Mouse (Mus musculus): ENCODE data around the gene Neurod1.

Neurod1 gene

DNA sequence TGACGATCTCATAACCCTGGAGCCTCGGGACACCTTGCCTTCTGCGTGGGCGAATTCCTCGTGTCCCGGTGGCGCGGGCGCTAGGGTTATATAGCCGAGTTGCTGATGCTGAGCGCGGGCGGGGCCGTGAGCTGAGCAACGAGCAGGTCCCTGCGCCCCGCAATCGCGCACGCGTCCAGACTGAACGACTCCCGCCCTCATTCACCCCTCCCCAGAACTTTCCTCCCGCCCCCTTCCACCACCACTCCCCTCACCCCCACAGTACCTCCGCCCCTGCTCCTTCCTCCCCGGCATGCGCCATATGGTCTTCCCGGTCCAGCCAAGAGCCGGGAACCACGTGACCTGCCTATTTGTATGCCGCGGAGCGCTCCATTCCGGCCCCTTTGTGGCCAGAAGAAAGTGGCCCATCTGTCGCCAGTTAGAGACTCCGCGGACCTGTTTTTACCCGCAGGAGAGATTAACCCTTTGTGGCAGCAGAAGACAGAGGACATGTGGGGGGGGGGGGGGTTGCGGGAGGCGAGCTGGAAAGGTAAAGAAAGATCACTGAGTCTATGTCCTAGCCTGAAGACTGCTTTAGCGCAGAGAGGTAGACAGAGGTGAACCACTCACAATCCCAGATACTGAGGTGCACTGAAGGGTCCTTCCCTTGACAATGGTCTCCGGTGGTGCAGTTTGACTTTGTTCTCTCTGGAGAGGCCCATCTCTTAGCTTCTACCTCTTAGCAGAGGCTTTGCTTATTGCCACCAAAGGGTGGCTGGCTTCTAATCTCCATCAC is at the start of gene Neurod1, which contains the start of gene Cerkl:
Gene Neurod1, minus strand, starts transcription at position 177 of the 775 bp plus-strand sequence.
Gene Cerkl, minus strand, starts transcription at position 211 of the 775 bp plus-strand sequence.
- DNase-seq = no peak

DNA sequence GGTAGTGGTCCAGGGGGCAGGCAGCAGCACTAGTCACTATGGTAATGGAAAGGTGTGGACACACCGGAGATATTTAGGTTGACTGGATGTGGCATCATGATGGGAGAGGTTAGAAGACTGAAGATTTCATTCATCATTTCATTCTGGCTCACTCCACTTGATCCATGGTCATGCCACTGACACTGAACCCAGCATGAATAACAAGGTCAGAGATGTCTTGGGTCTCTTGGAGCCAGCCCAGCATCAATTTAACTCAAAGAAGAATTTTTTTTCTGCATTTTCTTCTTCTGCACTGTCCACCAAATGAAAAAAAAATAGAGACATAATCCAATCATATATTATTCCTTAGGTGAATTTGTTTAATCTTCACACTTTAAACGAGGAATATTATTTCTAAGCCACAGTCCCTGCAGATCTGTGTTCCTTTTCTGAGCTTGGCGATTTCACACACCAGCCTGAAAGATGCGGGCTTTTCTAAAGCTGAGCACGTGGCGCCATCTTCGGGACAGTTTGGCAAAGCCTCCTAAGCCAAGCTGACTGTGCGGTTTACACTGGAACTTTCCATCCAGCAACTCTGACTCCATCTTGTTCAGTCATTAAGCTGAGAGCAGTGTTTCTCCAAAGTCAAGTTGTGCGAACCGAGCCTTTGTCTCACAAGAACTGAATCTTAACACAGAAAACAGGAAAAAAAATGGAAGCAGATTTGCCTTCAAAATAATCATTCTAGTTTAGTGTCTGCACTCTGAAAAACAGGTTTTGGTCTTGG is 42.6 kb upstream of the Neurod1 start:
- peak; percentile 76 to 80 for DNase-seq

DNA sequence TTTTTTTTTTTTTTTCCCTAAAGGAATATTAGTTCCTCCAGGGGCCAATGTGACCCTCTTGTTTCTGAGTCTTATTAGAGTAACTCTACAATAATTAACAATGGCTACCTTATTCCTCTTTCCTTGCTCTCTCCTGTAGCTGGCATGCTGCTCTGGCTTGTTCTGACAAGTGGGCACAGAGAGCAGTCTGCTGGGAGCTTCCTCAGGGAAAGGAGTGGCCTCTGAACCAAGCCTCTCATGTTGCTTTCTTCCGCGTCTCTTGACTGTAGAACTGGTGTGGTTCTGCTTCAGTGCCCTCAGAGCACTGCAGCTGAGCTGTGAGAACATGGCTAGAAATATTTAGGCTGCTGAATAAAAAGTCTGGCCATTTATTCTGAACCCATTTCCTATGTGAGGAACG is 28.6 kb upstream of the Neurod1 start:
- DNase-seq = no peak

DNA sequence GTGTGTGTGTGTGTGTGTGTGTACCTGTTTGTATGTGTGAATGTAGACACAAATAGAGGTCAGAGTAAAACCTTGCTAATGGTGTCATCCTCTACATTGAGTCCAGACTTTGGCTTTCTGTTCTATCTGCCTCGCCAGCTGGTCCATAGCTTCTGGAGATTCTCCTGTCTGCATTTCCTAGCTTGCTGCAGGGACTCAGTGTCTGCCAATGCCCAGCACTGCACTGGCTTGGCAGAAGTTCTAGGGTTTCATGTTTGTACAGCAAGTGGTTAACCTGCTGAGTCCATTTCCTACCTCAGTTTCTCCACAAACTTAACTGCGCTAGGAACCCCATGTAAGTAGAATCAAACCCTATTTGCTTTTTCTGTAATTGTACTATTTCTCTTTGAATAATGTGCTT is 26.0 kb upstream of the Neurod1 start:
- no peak for DNase-seq

DNA sequence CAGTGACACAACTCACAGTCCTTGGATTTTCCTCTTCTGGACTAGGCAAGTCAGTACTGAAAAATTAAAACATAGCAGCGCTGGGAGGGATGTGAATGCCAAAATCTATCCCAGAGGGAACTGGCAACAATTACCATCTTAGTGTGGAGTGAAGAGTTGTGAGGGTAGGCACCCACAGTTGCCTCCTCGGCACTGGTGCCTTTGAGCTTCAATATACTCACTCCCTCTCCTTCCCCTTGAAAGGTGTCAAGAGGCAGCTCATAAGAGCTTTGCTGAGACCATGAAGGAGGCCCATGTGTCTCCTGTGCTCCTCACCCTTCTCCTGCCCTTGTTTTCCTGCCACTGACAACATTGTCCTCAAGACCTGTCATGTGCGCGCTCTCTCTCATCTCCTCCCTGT is 5.9 kb upstream of the Neurod1 start:
- no peak for DNase-seq

DNA sequence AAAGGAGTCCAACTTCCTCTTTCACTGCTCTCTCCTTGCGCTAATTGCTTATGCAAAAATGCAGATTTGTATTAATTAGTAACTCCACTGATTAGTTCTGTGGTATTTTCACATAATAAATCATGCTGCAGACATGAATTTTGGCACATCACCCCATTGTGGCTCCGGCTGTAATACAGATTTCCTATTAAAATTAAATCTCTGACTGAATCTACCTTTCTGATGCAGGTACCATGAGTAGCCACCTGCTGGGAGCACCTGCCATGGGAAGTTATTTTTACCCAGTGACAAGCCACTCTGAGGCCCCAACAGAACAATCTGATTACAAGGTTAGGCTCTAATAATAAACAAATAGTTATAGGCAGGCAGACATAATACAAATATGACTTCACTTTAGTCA is 5.3 kb upstream of the Neurod1 start:
- no peak for DNase-seq

DNA sequence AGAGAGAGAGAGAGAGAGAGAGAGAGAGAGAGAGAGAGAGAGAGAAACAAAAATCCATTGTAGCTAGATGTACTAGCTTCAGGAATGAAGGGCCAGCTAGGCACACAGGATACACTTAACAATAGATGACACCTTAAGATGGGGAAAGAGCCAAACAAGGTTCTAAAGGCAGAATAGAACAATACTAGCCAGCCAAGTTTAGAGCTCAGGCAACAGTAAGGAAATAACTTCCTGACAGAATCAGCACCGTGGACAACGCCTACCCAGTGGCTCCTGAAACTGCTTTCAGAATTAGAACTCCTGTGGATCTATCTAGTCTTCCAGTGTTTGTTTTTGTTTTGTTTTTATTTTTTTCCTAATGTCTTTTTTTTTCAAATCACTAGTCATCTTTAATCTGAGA is 4.0 kb upstream of the Neurod1 start:
- DNase-seq = peak in 1 of 2 experiments; percentile 30

DNA sequence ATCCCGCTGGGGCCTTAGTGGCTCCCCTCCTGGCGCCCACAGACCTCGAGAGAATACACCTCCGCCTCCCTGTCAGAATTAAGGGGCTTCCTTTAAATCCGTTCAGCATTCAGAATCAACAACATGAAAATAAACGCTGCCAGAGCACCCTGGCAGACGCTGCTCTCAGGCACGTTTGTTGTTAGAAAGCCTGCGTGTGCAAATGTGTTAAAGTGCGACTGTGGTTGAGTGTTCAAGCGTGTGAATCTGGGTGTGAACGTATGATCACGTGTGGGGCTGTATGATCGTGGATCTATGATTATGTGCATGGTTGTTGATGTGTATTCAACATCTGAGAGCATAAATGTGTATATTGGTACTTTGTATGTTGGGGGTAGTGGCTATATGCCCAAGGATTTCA is 3.6 kb upstream of the Neurod1 start:
- DNase-seq = no peak

DNA sequence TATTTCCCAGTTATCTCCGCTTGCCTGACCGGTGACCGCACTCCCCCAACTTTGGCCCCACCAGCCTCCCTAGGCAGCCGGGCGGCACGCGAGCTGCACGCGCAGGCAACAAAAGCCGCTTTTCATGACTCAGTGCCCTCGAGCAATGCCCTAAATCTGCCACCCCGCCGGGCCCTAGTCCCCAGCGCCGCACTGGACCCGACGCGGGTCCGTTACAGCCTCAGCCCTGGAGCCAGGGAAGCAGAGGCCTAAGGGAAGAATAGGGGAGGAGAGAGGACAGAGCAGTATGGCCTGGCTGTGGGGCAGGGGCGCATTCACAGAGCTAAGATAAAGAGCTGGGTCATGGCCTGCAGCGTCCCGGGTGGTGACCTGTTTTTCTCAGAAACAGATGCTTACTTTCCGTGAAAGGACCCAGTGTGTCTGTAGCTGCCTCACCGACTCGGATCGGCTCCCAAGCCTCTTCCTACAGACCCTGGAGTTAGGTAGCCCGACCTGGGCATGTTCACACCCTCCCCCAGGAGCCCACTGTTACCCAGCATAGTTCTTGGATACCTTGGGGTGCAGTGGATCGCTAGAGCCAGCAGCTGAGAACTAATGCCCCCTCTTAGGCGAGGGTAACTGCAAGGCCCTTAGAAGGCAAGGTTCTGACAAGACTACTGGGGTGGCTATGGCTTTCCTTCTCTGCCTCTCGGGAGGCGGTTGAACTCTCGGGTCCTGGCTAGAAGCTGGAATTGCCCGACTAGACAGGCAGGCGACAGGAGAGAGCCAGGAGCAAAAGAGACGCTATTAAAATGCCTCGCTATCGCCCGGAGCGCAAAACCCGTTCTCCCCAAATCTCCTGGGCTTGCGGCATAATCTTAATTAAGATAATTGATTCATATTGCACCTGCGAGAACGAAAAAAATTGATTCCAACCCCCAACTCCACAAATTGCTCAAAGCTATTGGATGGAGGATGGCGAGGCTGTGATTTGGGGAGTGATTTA is 2.8 kb upstream of the Neurod1 start:
- peak in 1 of 2 experiments; percentile 36 for DNase-seq

DNA sequence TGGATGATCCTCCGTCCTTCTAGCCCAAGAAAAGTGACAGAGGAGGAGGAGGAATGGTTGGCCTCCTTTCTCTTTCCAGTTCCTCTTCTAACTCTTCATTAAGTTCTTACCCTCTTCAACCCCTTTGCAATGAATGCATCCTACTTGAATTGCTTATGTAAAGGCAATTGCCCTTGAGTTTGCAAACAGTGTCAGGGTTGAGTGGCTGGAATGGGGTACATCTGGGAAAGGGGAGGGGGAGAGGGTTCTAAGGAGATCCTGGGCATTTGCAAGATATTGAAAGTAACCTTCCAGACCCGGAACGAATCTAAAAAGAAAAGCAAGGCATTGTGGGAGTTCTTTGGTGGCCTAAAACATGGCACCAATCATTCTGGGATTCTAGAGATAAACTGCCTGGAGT is 1.4 kb upstream of the Neurod1 start:
- no peak for DNase-seq

DNA sequence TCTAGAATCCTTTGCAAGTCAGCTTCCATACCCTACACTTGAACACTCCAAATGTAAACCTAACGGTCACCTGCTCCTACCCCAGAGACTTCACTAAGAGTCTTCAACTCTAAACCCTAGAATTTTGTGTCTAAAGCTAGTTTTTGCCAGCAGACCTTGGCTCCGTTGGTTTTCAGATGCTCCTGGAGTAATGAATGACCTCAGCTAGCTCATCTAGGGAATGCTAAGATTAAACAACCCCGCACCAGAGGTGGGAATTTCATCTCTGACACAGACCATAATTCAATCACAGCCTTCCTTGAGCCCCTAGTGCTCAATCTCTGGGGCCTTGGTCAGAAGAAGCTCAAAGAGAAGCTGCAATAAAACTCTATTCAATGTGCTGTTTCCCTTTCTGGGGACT is 883 bp upstream of the Neurod1 start:
- DNase-seq = no peak

DNA sequence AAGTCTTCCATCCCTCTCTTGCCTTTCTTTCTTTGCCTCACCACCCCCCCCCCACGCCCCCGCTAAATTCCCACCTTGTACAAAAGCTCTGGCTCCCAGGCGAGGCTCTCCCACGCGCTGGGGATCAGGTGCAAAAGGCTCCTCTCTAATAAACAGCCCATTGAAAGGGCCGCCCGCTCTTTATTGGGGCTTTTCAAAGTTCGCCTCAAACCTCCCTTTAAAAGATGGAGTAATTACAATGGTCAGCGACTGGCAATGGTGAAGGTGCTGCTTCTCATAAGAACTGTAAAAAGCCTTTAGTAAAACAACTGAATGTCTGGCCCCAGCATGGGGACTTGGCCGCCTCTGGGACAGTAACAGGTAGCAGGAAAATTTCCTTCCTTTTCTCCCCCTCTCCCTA is 905 bp downstream of the Neurod1 start:
- no peak for DNase-seq

DNA sequence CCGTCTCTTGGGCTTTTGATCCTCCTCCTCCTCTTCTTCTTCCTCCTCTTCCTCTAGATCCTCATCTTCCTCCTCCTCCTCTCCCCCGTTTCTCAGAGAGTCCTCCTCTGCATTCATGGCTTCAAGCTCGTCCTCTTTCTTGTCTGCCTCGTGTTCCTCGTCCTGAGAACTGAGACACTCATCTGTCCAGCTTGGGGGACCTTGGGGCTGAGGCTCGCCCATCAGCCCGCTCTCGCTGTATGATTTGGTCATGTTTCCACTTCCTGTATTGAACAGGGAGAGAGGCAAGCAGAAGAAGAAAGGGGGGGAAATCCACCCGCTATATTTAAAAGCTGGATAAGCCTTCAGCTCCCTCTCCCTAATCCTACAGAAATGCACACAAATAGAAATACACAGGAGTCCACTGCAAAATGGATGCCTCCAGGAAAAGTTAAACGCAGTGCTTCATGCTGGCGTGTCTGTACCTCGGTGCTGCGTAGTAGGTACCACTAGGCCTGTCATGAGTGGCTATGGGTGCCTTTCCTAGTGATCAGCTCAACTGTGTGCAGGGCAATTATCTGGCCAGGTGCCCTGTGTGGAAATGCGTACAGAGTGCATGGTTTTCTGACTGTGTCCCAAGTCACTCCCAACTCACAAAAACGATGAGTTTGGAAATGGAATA is 1.6 kb downstream of the Neurod1 start:
- DNase-seq = no peak

DNA sequence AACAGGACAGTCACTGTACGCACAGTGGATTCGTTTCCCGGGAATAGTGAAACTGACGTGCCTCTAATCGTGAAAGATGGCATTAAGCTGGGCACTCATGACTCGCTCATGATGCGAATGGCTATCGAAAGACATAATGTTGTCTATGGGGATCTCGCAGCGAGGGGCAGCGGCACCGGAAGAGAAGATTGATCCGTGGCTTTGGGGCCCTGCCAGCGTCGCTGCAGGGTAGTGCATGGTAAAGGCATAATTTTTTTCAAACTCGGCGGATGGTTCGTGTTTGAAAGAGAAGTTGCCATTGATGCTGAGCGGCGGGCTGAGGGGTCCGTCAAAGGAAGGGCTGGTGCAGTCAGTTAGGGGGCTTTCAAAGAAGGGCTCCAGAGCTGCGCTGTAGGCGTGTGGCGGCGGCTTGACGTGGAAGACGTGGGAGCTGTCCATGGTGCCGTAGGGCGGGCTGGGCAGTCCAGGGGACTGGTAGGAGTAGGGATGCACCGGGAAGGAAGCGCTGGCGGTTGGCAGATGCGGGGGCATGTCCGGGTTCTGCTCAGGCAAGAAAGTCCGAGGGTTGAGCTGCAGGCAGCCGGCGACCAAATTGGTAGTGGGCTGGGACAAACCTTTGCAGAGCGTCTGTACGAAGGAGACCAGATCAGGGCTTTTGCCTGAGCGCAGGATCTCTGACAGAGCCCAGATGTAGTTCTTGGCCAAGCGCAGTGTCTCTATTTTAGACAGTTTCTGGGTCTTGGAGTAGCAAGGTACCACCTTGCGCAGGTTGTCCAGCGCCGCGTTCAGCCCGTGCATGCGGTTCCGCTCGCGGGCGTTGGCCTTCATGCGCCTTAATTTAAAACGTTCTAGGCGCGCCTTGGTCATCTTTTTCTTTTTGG is 2.4 kb downstream of the Neurod1 start:
- DNase-seq = peak; percentile 78 to 81

DNA sequence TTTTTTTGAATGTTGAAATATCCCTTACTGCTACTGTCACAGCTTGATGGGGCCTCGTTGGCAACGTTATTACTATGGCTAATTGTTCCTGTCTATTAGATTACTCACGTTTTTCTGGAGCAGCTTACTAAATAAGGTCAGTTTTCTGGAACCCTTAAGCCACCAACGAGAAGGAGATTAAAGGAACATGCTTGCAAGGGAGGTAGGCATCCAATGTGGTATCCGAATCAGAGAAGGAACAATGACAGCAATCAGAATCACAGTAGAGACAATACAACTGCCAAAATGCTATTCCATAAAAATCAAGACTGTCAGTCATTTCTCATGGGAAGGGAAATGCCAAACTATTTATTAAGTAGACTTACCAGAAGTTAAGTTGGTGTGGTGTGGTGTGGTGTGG is 5.1 kb downstream of the Neurod1 start:
- DNase-seq = no peak

DNA sequence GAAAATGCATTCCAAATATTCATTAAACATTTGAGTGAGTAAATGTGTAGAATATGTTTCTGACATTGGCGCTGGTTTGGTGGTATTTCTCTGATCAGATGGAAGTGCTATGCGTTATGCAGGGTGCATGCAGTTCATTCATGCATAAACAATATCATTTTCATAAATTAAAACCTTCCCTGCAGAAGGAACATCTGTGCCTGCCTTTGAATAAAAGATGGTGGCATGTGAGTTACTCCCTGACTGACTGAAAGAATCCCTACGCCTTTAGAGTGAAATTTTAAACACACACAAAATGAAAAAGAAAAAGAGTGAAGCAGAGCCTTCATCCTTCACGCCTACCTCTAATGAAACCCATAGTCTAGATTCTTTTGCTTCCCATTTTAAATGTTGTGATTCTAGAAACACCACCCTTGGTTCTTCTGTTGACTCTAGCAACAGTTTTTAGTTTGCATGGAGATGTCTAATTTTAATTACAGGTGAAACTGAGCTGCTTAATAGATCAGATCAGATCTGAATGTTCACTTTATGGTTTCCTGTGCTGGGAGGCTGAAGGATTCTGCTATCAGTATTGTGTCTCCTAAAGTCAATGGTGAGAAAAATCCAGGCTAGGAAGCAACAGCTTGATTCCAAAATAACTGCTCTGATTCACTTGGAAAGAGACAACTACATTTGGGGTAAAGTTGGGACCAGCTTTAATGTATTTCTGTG is 5.7 kb downstream of the Neurod1 start:
- no peak for DNase-seq

DNA sequence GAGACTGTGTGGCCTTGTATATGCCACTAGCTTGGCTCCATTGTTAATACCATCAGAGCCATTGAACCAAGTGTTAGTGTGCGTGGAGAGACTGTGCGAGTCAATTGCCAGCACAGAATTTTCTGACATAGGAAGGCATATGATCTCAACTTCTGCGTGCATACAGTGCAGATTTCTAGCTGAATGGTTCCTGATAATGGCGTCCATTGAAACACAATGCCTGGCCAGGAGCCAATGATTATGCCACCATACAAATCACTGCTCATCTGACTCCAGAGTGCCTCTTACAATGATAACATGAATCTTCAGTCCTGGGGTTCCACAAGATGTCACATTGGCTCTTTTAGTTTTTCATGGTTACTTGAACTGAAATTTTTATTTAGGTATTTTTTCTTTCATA is 7.2 kb downstream of the Neurod1 start:
- no peak for DNase-seq

DNA sequence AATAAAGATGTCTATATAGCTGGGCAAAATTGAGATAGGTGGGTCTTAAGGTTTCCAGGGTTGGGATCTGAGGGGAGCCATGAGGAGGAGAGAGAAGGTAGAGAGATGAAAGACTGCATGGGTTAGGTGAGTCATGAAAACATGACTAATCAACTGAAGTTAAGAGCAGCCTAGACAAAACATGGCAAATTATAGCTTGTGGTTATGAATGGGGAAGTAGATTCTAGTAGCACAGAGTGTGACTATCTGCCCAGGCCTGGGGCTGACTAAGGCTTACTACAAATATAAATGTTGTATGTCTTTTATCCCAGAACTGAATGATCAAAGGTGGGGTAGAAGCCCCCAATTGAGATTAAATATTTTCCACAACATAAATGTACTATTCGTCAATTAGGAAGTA is 9.4 kb downstream of the Neurod1 start:
- DNase-seq = no peak

DNA sequence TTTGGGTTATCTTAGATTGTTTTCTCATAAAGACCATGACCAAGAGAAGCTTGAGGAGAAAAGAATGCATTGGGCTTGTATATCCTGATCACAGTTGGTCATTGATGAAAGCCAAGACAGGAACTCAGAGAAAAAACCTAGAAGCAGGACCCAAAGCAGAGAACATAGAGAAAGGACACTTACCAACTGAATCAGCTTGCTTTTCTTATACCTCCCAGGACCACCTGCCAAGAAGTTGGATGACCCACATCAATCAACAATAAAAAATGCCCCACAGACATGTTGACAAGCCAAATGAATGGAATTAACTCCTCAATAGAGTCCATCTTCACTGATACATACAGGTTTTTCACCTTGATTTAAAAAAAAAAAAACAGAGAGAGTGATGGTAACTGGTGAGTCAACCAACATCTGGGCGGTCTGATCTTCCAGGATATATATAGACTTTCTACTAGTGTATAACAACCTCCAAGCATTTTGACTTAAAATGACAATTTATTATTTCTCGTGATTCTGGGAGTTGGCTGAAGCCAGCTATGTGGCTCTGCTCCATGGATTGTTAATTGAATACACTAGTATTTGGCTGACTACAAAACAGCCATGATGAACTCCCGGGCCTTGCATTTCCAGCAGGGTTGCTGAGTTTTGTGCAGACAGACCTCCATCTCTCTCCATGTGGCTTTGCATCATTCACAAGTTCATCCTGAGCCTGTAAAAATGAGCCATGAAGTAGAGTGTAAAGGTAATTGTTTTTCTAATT is 12.5 kb downstream of the Neurod1 start:
- no peak for DNase-seq

DNA sequence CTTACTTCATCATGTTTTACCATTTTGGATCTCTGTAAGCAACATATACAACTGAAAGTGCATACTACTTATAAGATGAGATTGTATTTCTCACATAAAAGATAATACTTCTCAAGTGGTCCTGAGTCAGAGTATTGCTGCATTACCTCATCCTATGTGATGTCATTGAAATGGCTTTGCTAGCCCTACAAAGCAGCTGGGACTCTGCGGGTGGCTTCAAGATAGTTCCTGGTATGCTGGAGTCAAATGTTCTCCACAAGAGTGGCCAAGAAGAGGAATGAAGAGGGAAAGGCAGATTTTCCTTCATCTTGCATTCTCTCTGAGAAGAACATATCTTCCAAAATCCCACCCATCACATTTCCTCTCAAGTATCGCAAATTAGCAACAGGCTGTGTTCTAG is 13.2 kb downstream of the Neurod1 start:
- DNase-seq = no peak
